Mouse (Mus musculus): ENCODE results near the gene Dchs1.
A peak's percentile ranks its signal among the peaks of the same experiment; 100 is the strongest.

The Dchs1 gene

GRCm38 (mm10) chr7:105784556-105784955, 2.9 kb downstream of the Dchs1 start:
- DNase-seq (ENCODE audit: low read depth, low spot score), result no peak

GRCm38 (mm10) chr7:105783861-105784260, 3.6 kb downstream of the Dchs1 start:
- no peak for DNase-seq (ENCODE audit: low read depth, low spot score)

GRCm38 (mm10) chr7:105778553-105779265, 8.7 kb downstream of the Dchs1 start:
- DNase-seq (ENCODE audit: low read depth, low spot score), result no peak

GRCm38 (mm10) chr7:105777797-105778552, 9.5 kb downstream of the Dchs1 start:
- no peak for DNase-seq (ENCODE audit: low read depth, low spot score)

- DNase-seq (ENCODE audit: low read depth, low spot score), result no peak
Measured at GRCm38 (mm10) chr7:105777316-105777715, 10.1 kb downstream of the Dchs1 start.

- no peak for DNase-seq (ENCODE audit: low read depth, low spot score)
Measured at GRCm38 (mm10) chr7:105776026-105776425, 11.4 kb downstream of the Dchs1 start.

- no peak for DNase-seq (ENCODE audit: low read depth, low spot score)
Measured at GRCm38 (mm10) chr7:105774661-105775060, 12.8 kb downstream of the Dchs1 start.

GRCm38 (mm10) chr7:105773041-105773440, 14.4 kb downstream of the Dchs1 start:
- no peak for DNase-seq (ENCODE audit: low read depth, low spot score)

- no peak for DNase-seq (ENCODE audit: low read depth, low spot score)
Measured at GRCm38 (mm10) chr7:105772331-105772730, 15.1 kb downstream of the Dchs1 start.

GRCm38 (mm10) chr7:105769959-105770358, 17.5 kb downstream of the Dchs1 start:
- no peak for DNase-seq (ENCODE audit: low read depth, low spot score)

- no peak for DNase-seq (ENCODE audit: low read depth, low spot score)
Measured at GRCm38 (mm10) chr7:105767729-105768165, 19.7 kb downstream of the Dchs1 start.

GRCm38 (mm10) chr7:105764331-105764730, 23.1 kb downstream of the Dchs1 start:
- DNase-seq (ENCODE audit: low read depth, low spot score), result no peak

- DNase-seq (ENCODE audit: low read depth, low spot score), result no peak
Measured at GRCm38 (mm10) chr7:105762517-105763270, 24.8 kb downstream of the Dchs1 start.

- DNase-seq (ENCODE audit: low read depth, low spot score), result no peak
Measured at GRCm38 (mm10) chr7:105761813-105762484, 25.5 kb downstream of the Dchs1 start.

GRCm38 (mm10) chr7:105753281-105753680, 34.2 kb downstream of the Dchs1 start:
- no peak for DNase-seq (ENCODE audit: low read depth, low spot score)

GRCm38 (mm10) chr7:105752716-105753115, 34.7 kb downstream of the Dchs1 start:
- DNase-seq (ENCODE audit: low read depth, low spot score), result no peak

GRCm38 (mm10) chr7:105751491-105752433, 35.7 kb downstream of the Dchs1 start, which contains the start of gene Tpp1:
Tpp1 (minus strand) TSS chr7:105752235.
- peak; percentile 72 for DNase-seq (ENCODE audit: low read depth, low spot score)

GRCm38 (mm10) chr7:105747776-105748175, 39.7 kb downstream of the Dchs1 start:
- DNase-seq (ENCODE audit: low read depth, low spot score), result no peak

- peak; percentile 84 for DNase-seq (ENCODE audit: low read depth, low spot score)
Measured at GRCm38 (mm10) chr7:105743926-105744590, 43.4 kb downstream of the Dchs1 start, which contains the start of gene Taf10. Taf10 (minus strand) TSS chr7:105744361.

All from WW6 (cell line).